Mouse (Mus musculus) left cerebral cortex, postnatal 36 days (tissue): ENCODE results near the gene Prss2. TPM values are rescaled to one million over a fixed set of nuclear protein-coding genes. Genes with fewer than 3 reads are reported as not detected.
"Not testable (repeated sequence)": the region's sequence is repeated elsewhere in the genome, so short reads cannot be mapped to it uniquely, and the experiment has no call there.

Source experiments
- DNase-seq, 2 experiments: peaks; one replicate each; pipeline ENCODE4 v3.0.0; 2021 to 2022; ENCODE audit warnings: low spot score in 2 of 2, mixed read lengths in 1 of 2
- intact Hi-C: fragments of 180-260 bp; cut with DNase I; formaldehyde crosslinking; loops from one replicate; pipeline ENCODE4 v1.15.1; 2025
- total RNA-seq, 2 experiments: library from RNA; stranded (reverse); gene quantifications; 2 replicates each; pipeline ENCODE4 v1.2.3; 2021

Prss2 gene
- total RNA-seq: not detected

GRCm38 (mm10) chr6:41521487-41521886, at the start of gene Prss2:
TSS of gene Prss2 (plus strand) at chr6:41521787.
- DNase-seq: no peak
- intact Hi-C loops: no loop called here

- intact Hi-C loops: no loop called here
- DNase-seq: no peak
Measured at GRCm38 (mm10) chr6:41499374-41499773, 22.2 kb upstream of the Prss2 start.

GRCm38 (mm10) chr6:41504915-41505314, 16.7 kb upstream of the Prss2 start:
- DNase-seq: no peak
- intact Hi-C loops: no loop called here

- no peak for DNase-seq
- intact Hi-C loops: no loop called here
Measured at GRCm38 (mm10) chr6:41505323-41505722, 16.3 kb upstream of the Prss2 start.

- peak in 1 of 2 experiments; percentile 14 for DNase-seq
- intact Hi-C loops: no loop called here
Measured at GRCm38 (mm10) chr6:41518017-41518524, 3.5 kb upstream of the Prss2 start.

- DNase-seq: no peak
- intact Hi-C loops: loop anchor here (5.0 kb wide), 1 partner anchor 264 kb away; no protein-coding TSS in a partner anchor
Measured at GRCm38 (mm10) chr6:41526453-41526852, 4.9 kb downstream of the Prss2 start.

- no peak for DNase-seq
- intact Hi-C loops: loop anchor here (5.0 kb wide), 1 partner anchor 265 kb away; no protein-coding TSS in a partner anchor
Measured at GRCm38 (mm10) chr6:41527402-41527801, 5.8 kb downstream of the Prss2 start.

- DNase-seq: not testable (repeated sequence)
- intact Hi-C loops: loop anchor here (5.0 kb wide), 1 partner anchor 268 kb away; no protein-coding TSS in a partner anchor
Measured at GRCm38 (mm10) chr6:41529987-41530386, 8.4 kb downstream of the Prss2 start.

GRCm38 (mm10) chr6:41532181-41532580, 10.6 kb downstream of the Prss2 start:
- intact Hi-C loops: no loop called here
- no peak for DNase-seq

GRCm38 (mm10) chr6:41532687-41533284, 11.2 kb downstream of the Prss2 start:
- DNase-seq: no peak
- intact Hi-C loops: no loop called here

GRCm38 (mm10) chr6:41537376-41537775, 15.8 kb downstream of the Prss2 start:
- no peak for DNase-seq
- intact Hi-C loops: no loop called here

- DNase-seq, intact Hi-C loops: not testable (repeated sequence)
Measured at GRCm38 (mm10) chr6:41538296-41538695, 16.7 kb downstream of the Prss2 start.

- intact Hi-C loops: no loop called here
- no peak for DNase-seq
Measured at GRCm38 (mm10) chr6:41540746-41541145, 19.2 kb downstream of the Prss2 start.

- intact Hi-C loops: no loop called here
- DNase-seq: no peak
Measured at GRCm38 (mm10) chr6:41541746-41542145, 20.2 kb downstream of the Prss2 start.

GRCm38 (mm10) chr6:41542983-41543382, 21.4 kb downstream of the Prss2 start:
- intact Hi-C loops: no loop called here
- DNase-seq: peak in 1 of 2 experiments; percentile 31

GRCm38 (mm10) chr6:41543411-41544050, 21.9 kb downstream of the Prss2 start:
- intact Hi-C loops: no loop called here
- peak; percentile 13 to 15 for DNase-seq

- no peak for DNase-seq
Measured at GRCm38 (mm10) chr6:41544381-41544924, 22.9 kb downstream of the Prss2 start.

GRCm38 (mm10) chr6:41545266-41545665, 23.7 kb downstream of the Prss2 start:
- intact Hi-C loops: no loop called here
- no peak for DNase-seq

More at GRCm38 (mm10) chr6:41544381-41544924, 22.9 kb downstream of the Prss2 start:
- intact Hi-C loops: no loop called here

- no peak for DNase-seq
- intact Hi-C loops: no loop called here
Measured at GRCm38 (mm10) chr6:41547056-41547650, 25.6 kb downstream of the Prss2 start.

GRCm38 (mm10) chr6:41548286-41548685, 26.7 kb downstream of the Prss2 start:
- intact Hi-C loops: no loop called here
- no peak for DNase-seq
